Mouse (Mus musculus) heart, postnatal 36 days (tissue): ENCODE data around the gene Creb3l4. TPM values are rescaled to one million over a fixed set of nuclear protein-coding genes. Genes with fewer than 3 reads are reported as not detected.

Experiments
- DNase-seq, 2 experiments: peaks; one replicate each; pipeline ENCODE4 v3.0.0; 2021 to 2022
- intact Hi-C: fragments of 180-260 bp; cut with DNase I; formaldehyde crosslinking; loops from one replicate; pipeline ENCODE4 v1.15.1; 2025
- microRNA-seq, 2 experiments: library from miRNA; unstranded; fragments of <30 nt; microRNA quantifications; one replicate each; pipeline ENCODE4 v1.2.0; 2021; ENCODE audit warnings: borderline number of aligned reads in 2 of 2
- total RNA-seq, 2 experiments: library from RNA; stranded (reverse); gene quantifications; 2 replicates each; pipeline ENCODE4 v1.2.3; 2021

The Creb3l4 gene
- total RNA-seq, 2 experiments from 2014 or later = not detected

GRCm38 (mm10) chr3:90208662-90209061, 34.6 kb downstream of the Creb3l4 start:
- intact Hi-C loops = no loop called here
- no peak for DNase-seq

GRCm38 (mm10) chr3:90204582-90204981, 38.7 kb downstream of the Creb3l4 start:
- no peak for DNase-seq
- intact Hi-C loops = no loop called here

- intact Hi-C loops = no loop called here
- DNase-seq = no peak
Observed at GRCm38 (mm10) chr3:90203619-90204018, 39.7 kb downstream of the Creb3l4 start.

GRCm38 (mm10) chr3:90202884-90203283, 40.4 kb downstream of the Creb3l4 start:
- intact Hi-C loops = no loop called here

GRCm38 (mm10) chr3:90197548-90197947, 45.8 kb downstream of the Creb3l4 start:
- no peak for DNase-seq
- intact Hi-C loops = no loop called here

More at GRCm38 (mm10) chr3:90202884-90203283, 40.4 kb downstream of the Creb3l4 start:
- no peak for DNase-seq

GRCm38 (mm10) chr3:90195644-90196043, 47.7 kb downstream of the Creb3l4 start:
- DNase-seq = no peak
- intact Hi-C loops = no loop called here

GRCm38 (mm10) chr3:90194759-90195158, 48.6 kb downstream of the Creb3l4 start:
- intact Hi-C loops = no loop called here
- no peak for DNase-seq

- no peak for DNase-seq
- intact Hi-C loops = no loop called here
Observed at GRCm38 (mm10) chr3:90190859-90191510, 52.3 kb downstream of the Creb3l4 start.

Small RNA genes within 50 kb of the gene (microRNA-seq; reads per million reads assigned to microRNA genes)
- gene Mir7012 = 0 reads per million in 2 experiments

Other genes starting within 250 kb of the Creb3l4 start
- gene Hax1, start 244.7 kb downstream of the Creb3l4 start, total RNA-seq = 10 to 100 TPM; 42.3 to 53.4 TPM
- gene 4933434E20Rik, start 191.9 kb downstream of the Creb3l4 start, total RNA-seq = 10 to 100 TPM; 84.0 to 87.6 TPM
- gene Ubap2l, start 190.9 kb downstream of the Creb3l4 start, total RNA-seq = 100 to 1,000 TPM; 101 to 121 TPM
- 10 to 100 TPM; 50.9 to 56.1 TPM for gene Tpm3, start 170.9 kb downstream of the Creb3l4 start, total RNA-seq
- gene Nup210l, start 139.4 kb downstream of the Creb3l4 start, total RNA-seq = under 1 TPM; 0.11 TPM
- gene Rps27, start 29.9 kb downstream of the Creb3l4 start, total RNA-seq = 1,000 to 10,000 TPM; 1,069 to 1,145 TPM
- 1 to 10 TPM; 6.8 to 7.5 TPM for gene Rab13, start 29.8 kb downstream of the Creb3l4 start, total RNA-seq
- gene Jtb, start 11.9 kb downstream of the Creb3l4 start, total RNA-seq = 10 to 100 TPM; 43.8 to 48.9 TPM
- gene Slc39a1, start 4.7 kb upstream of the Creb3l4 start, total RNA-seq = 10 to 100 TPM; 82.5 to 90.4 TPM
- 10 to 100 TPM; 18.2 to 20.8 TPM for gene Crtc2, start 10.7 kb upstream of the Creb3l4 start, total RNA-seq
- 10 to 100 TPM; 34.0 to 34.5 TPM for gene Dennd4b, start 21.7 kb upstream of the Creb3l4 start, total RNA-seq
- gene Gatad2b, start 49.7 kb upstream of the Creb3l4 start, total RNA-seq = 10 to 100 TPM; 50.1 to 50.7 TPM
- gene Slc27a3, start 146.4 kb upstream of the Creb3l4 start, total RNA-seq = under 1 TPM; 0.54 to 1.00 TPM
- 10 to 100 TPM; 23.7 to 27.9 TPM for gene Ints3, start 190.1 kb upstream of the Creb3l4 start, total RNA-seq
- 10 to 100 TPM; 19.9 to 21.3 TPM for gene Npr1, start 222.4 kb upstream of the Creb3l4 start, total RNA-seq
- gene Ilf2, start 232.6 kb upstream of the Creb3l4 start, total RNA-seq = 10 to 100 TPM; 29.6 to 32.2 TPM
- 10 to 100 TPM; 61.0 to 71.3 TPM for gene Snapin, start 247.5 kb upstream of the Creb3l4 start, total RNA-seq